Mouse (Mus musculus) ovary, adult 10 weeks (tissue): ENCODE measurements around the gene Uggt1. TPM values are rescaled to one million over a fixed set of nuclear protein-coding genes. Genes with fewer than 3 reads are reported as not detected.

Source experiments
- polyA plus RNA-seq: library from polyadenylated mRNA; stranded (reverse); fragments of 350-450 nt; fragmentation: Illumina TruSeq; extraction: RNeasy Lipid Tissue Mini Kit (QIAGEN cat#74804); gene quantifications from one replicate; pipeline ENCODE4 v1.2.3, GENCODE M21; 2014

The Uggt1 gene
- polyA plus RNA-seq, result 125 TPM

GRCm38 (mm10) chr1:36244058-36244827, at the start of gene Uggt1:
Uggt1 (minus strand) TSS chr1:36244720.

GRCm38 (mm10) chr1:36274455-36274854, 29.9 kb upstream of the Uggt1 start, which contains the start of gene Neurl3:
Neurl3 (minus strand) TSS chr1:36274679.

Other genes starting within 250 kb of the Uggt1 start
- 5.1 TPM for gene Hs6st1, start 176.3 kb downstream of the Uggt1 start, polyA plus RNA-seq
- gene Neurl3, start 30.0 kb upstream of the Uggt1 start, polyA plus RNA-seq, result 6.1 TPM
- 0.11 TPM for gene Arid5a, start 63.0 kb upstream of the Uggt1 start, polyA plus RNA-seq
- gene Kansl3, start 124.5 kb upstream of the Uggt1 start, polyA plus RNA-seq, result 11.5 TPM
- gene Fer1l5, start 127.6 kb upstream of the Uggt1 start, polyA plus RNA-seq, result not detected
- 10.6 TPM for gene Lman2l, start 200.6 kb upstream of the Uggt1 start, polyA plus RNA-seq
- 2.5 TPM for gene Cnnm4, start 226.9 kb upstream of the Uggt1 start, polyA plus RNA-seq